Mouse (Mus musculus): ENCODE results near the gene Tmem189. TPM values are rescaled to one million over a fixed set of nuclear protein-coding genes. Genes with fewer than 3 reads are reported as not detected.
"Not testable (repeated sequence)": the region's sequence is repeated elsewhere in the genome, so short reads cannot be mapped to it uniquely, and the experiment has no call there.

The Tmem189 gene
- polyA plus RNA-seq, 1 experiment from 2014 or later = 40.6 TPM

DNA sequence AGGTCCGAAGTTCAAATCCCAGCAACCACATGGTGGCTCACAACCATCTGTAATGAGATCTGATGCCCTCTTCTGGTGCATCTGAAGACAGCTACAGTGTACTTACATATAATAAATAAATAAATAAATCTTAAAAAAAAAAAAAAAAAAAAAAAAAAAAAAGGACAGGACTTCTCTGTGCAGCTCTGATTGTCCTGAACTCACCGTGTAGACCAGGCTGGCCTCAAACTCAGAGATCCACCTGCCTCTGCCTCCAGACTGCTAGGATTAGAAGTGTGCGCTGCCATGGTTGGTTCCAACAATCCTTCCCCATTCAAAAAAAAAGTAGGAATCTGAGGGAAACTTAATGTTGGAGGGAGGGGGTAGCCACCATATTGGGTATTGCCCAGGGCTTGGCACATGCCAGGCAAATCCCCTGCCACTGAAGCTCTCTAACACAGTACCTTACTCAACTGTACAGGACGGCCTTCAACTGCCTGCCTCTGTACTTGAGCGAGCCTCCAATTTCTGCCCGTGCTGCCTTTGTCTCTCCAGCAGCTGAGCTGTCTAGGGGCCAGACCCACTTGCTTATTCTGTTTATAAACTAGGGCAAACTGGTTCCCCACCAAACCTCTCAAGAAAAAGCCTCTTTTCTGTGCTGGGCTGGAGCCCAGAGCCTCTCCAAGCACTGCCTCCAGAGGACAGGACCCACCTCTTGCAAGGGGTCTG, 65.1 kb downstream of the Tmem189 start:
- WGBS = 88% methylated on average over 5 of the region's 6 CpGs
- H3K27me3 ChIP-seq (replicated peaks; ENCODE audit: control insufficient read depth, insufficient read depth, low read length) = no peaks in the 10 kb centered on the region

DNA sequence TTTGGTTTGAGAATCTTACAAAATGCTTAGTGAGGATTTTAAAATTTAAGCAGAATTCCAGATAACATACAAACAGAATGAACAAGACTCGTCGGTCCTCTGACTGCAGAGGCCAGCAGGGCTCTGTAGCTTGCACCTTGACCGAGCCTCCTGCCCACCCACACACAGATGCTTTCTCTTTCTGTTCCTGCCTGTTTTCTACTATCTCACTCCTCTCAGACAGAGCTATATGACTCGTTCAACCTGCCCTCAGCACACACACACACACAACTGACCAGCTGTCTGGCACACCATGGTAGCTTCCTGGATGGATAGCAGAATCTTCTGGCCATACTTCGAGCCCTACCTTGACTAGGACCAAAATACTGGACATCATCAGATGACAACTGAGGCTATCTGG, 66.7 kb downstream of the Tmem189 start:
- no peak overlapping the region for H3K9ac ChIP-seq (ENCODE audit: low read depth, low read length)
- no peaks in the 10 kb centered on the region for H3K27me3 ChIP-seq (replicated peaks; ENCODE audit: control insufficient read depth, insufficient read depth, low read length)
- H3K4me1 ChIP-seq (ENCODE audit: control insufficient read depth, insufficient read depth, low read length) = no peaks in the 10 kb centered on the region
- H3K36me3 ChIP-seq (ENCODE audit: control insufficient read depth, insufficient read depth, low read length) = peaks cover 8% of the 10 kb centered on the region
- no peak overlapping the region for H3K4me2 ChIP-seq (ENCODE audit: low read depth, low read length)
- ATAC-seq (ENCODE audit: low read depth) (no peak), DNase-seq (ENCODE audit: low spot score) (no peak)
- H3K27ac ChIP-seq (replicated peaks; ENCODE audit: low read depth, low read length) = no peak overlapping the region
- no peak overlapping the region for H3K4me3 ChIP-seq (ENCODE audit: low read depth, low read length)
- 80% methylated on average over 5 of the region's 5 CpGs for WGBS
- no peaks in the 10 kb centered on the region for H3K9me3 ChIP-seq (ENCODE audit: control insufficient read depth, low read length)

More for the DNA sequence above, 65.1 kb downstream of the Tmem189 start:
- no peak for ATAC-seq (ENCODE audit: low read depth)
- H3K4me2 ChIP-seq (ENCODE audit: low read depth, low read length) = no peak overlapping the region
- H3K27ac ChIP-seq (replicated peaks; ENCODE audit: low read depth, low read length) = no peak overlapping the region
- no peaks in the 10 kb centered on the region for H3K9me3 ChIP-seq (ENCODE audit: control insufficient read depth, low read length)
- H3K4me3 ChIP-seq (ENCODE audit: low read depth, low read length) = no peak overlapping the region
- H3K4me1 ChIP-seq (ENCODE audit: control insufficient read depth, insufficient read depth, low read length) = 0 out of 2 replicates have a peak, but pooled peaks cover 4% of the 10 kb centered on the region
- DNase-seq (ENCODE audit: low spot score) = no peak
- H3K36me3 ChIP-seq (ENCODE audit: control insufficient read depth, insufficient read depth, low read length) = peaks cover 6% of the 10 kb centered on the region
- no peak overlapping the region for H3K9ac ChIP-seq (ENCODE audit: low read depth, low read length)

GRCm38 (mm10) chr2:167622352-167622751, 67.3 kb downstream of the Tmem189 start:
- Histone ChIP-seq H3K4me3 (ENCODE audit: low read depth, low read length) (no peak overlapping the region), H3K4me1 (ENCODE audit: control insufficient read depth, insufficient read depth, low read length) (no peaks in the 10 kb centered on the region), H3K9me3 (ENCODE audit: control insufficient read depth, low read length) (no peaks in the 10 kb centered on the region), H3K27ac (replicated peaks; ENCODE audit: low read depth, low read length) (no peak overlapping the region), H3K9ac (ENCODE audit: low read depth, low read length) (no peak overlapping the region), H3K36me3 (ENCODE audit: control insufficient read depth, insufficient read depth, low read length) (peaks cover 14% of the 10 kb centered on the region), H3K27me3 (replicated peaks; ENCODE audit: control insufficient read depth, insufficient read depth, low read length) (no peaks in the 10 kb centered on the region), H3K4me2 (ENCODE audit: low read depth, low read length) (no peak overlapping the region)
- 81% methylated on average over 13 of the region's 13 CpGs for WGBS
- ATAC-seq (ENCODE audit: low read depth) (no peak), DNase-seq (ENCODE audit: low spot score) (no peak)

GRCm38 (mm10) chr2:167621255-167622087, 68.2 kb downstream of the Tmem189 start:
- H3K9me3 ChIP-seq (ENCODE audit: control insufficient read depth, low read length) = no peaks in the 10 kb centered on the region
- H3K36me3 ChIP-seq (ENCODE audit: control insufficient read depth, insufficient read depth, low read length) = peaks cover 16% of the 10 kb centered on the region
- WGBS = 75% methylated on average over 8 of the region's 9 CpGs
- ATAC-seq (ENCODE audit: low read depth) (no peak), DNase-seq (ENCODE audit: low spot score) (no peak)
- no peak overlapping the region for H3K4me2 ChIP-seq (ENCODE audit: low read depth, low read length)
- no peaks in the 10 kb centered on the region for H3K4me1 ChIP-seq (ENCODE audit: control insufficient read depth, insufficient read depth, low read length)
- H3K27ac ChIP-seq (replicated peaks; ENCODE audit: low read depth, low read length) = no peak overlapping the region
- no peaks in the 10 kb centered on the region for H3K27me3 ChIP-seq (replicated peaks; ENCODE audit: control insufficient read depth, insufficient read depth, low read length)
- no peak overlapping the region for H3K4me3 ChIP-seq (ENCODE audit: low read depth, low read length)
- H3K9ac ChIP-seq (ENCODE audit: low read depth, low read length) = no peak overlapping the region

- ATAC-seq (ENCODE audit: low read depth) = no peak
- H3K4me2 ChIP-seq (ENCODE audit: low read depth, low read length) = no peak overlapping the region
- no peak overlapping the region for H3K9ac ChIP-seq (ENCODE audit: low read depth, low read length)
- WGBS = 67% methylated on average over 4 of the region's 4 CpGs
- peaks cover 48% of the 10 kb centered on the region for H3K36me3 ChIP-seq (ENCODE audit: control insufficient read depth, insufficient read depth, low read length)
- H3K9me3 ChIP-seq (ENCODE audit: control insufficient read depth, low read length) = no peaks in the 10 kb centered on the region
- no peak overlapping the region for H3K27ac ChIP-seq (replicated peaks; ENCODE audit: low read depth, low read length)
- DNase-seq (ENCODE audit: low spot score) = peak; percentile 31
- H3K4me1 ChIP-seq (ENCODE audit: control insufficient read depth, insufficient read depth, low read length) = no peaks in the 10 kb centered on the region
- H3K27me3 ChIP-seq (replicated peaks; ENCODE audit: control insufficient read depth, insufficient read depth, low read length) = no peaks in the 10 kb centered on the region
- H3K4me3 ChIP-seq (ENCODE audit: low read depth, low read length) = no peak overlapping the region
These were observed 72.2 kb downstream of the Tmem189 start for GRCm38 (mm10) chr2:167617472-167617871.

DNA sequence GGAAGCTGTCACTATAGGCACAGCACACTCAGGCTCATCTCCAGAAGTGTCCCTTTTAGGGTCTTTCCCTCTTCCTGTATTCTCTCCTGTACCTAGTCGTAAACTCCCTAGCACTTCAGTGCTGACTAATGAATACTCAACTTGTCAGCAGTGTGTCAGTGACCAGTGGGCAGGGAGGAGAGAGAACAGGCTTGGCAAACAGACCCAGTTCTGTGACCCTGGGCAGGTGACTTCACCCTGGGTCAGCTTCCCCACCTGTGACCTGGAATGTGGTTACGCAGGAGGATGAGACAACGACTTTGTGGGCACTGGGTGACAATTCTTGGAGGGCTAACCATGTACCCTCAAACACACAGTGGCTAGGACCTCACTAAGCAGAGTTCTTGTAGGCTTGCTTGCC, 72.6 kb downstream of the Tmem189 start:
- Histone ChIP-seq H3K4me3 (ENCODE audit: low read depth, low read length) (no peak overlapping the region), H3K27me3 (replicated peaks; ENCODE audit: control insufficient read depth, insufficient read depth, low read length) (no peaks in the 10 kb centered on the region), H3K36me3 (ENCODE audit: control insufficient read depth, insufficient read depth, low read length) (peaks cover 50% of the 10 kb centered on the region), H3K9me3 (ENCODE audit: control insufficient read depth, low read length) (no peaks in the 10 kb centered on the region), H3K27ac (replicated peaks; ENCODE audit: low read depth, low read length) (no peak overlapping the region), H3K4me1 (ENCODE audit: control insufficient read depth, insufficient read depth, low read length) (no peaks in the 10 kb centered on the region), H3K9ac (ENCODE audit: low read depth, low read length) (no peak overlapping the region), H3K4me2 (ENCODE audit: low read depth, low read length) (no peak overlapping the region)
- 95% methylated on average over 3 of the region's 3 CpGs for WGBS
- ATAC-seq (ENCODE audit: low read depth) = no peak
- no peak for DNase-seq (ENCODE audit: low spot score)

GRCm38 (mm10) chr2:167613335-167613734, 76.3 kb downstream of the Tmem189 start:
- H3K9ac ChIP-seq (ENCODE audit: low read depth, low read length); H3K4me2 ChIP-seq (ENCODE audit: low read depth, low read length); H3K4me1 ChIP-seq (ENCODE audit: control insufficient read depth, insufficient read depth, low read length); H3K27ac ChIP-seq (replicated peaks; ENCODE audit: low read depth, low read length); ATAC-seq (ENCODE audit: low read depth); H3K9me3 ChIP-seq (ENCODE audit: control insufficient read depth, low read length); H3K27me3 ChIP-seq (replicated peaks; ENCODE audit: control insufficient read depth, insufficient read depth, low read length); DNase-seq (ENCODE audit: low spot score); H3K4me3 ChIP-seq (ENCODE audit: low read depth, low read length): not testable (repeated sequence)
- peaks cover 80% of the 10 kb centered on the region for H3K36me3 ChIP-seq (ENCODE audit: control insufficient read depth, insufficient read depth, low read length)
- WGBS = 96% methylated on average over 7 of the region's 7 CpGs

GRCm38 (mm10) chr2:167612122-167612521, 77.5 kb downstream of the Tmem189 start:
- 90% methylated on average over 14 of the region's 14 CpGs for WGBS
- Histone ChIP-seq H3K36me3 (ENCODE audit: control insufficient read depth, insufficient read depth, low read length) (peaks cover 70% of the 10 kb centered on the region), H3K4me1 (ENCODE audit: control insufficient read depth, insufficient read depth, low read length) (no peaks in the 10 kb centered on the region), H3K9ac (ENCODE audit: low read depth, low read length) (no peak overlapping the region), H3K27me3 (replicated peaks; ENCODE audit: control insufficient read depth, insufficient read depth, low read length) (no peaks in the 10 kb centered on the region), H3K9me3 (ENCODE audit: control insufficient read depth, low read length) (no peaks in the 10 kb centered on the region), H3K4me3 (ENCODE audit: low read depth, low read length) (no peak overlapping the region), H3K27ac (replicated peaks; ENCODE audit: low read depth, low read length) (no peak overlapping the region), H3K4me2 (ENCODE audit: low read depth, low read length) (no peak overlapping the region)
- no peak for DNase-seq (ENCODE audit: low spot score)
- ATAC-seq (ENCODE audit: low read depth) = no peak
